Mouse (Mus musculus) large intestine, adult 2 months (tissue): ENCODE data around the gene Adrb1. TPM values are rescaled to one million over a fixed set of nuclear protein-coding genes. Genes with fewer than 3 reads are reported as not detected.
"Not testable (repeated sequence)": the region's sequence is repeated elsewhere in the genome, so short reads cannot be mapped to it uniquely, and the experiment has no call there.

Source experiments
- DNase-seq: peaks from one replicate; pipeline ENCODE4 v3.0.0-alpha.2; 2012; ENCODE audit warnings: low read depth, low spot score
- WGBS: fragments of 180-500 bp; shearing (Covaris S2); methylation state at CpG from one replicate; pipeline ENCODE4 v1.1.7; 2018; 5-methylcytosine and 5-hydroxymethylcytosine counted together
- polyA plus RNA-seq: library from polyadenylated mRNA; depleted of rRNA; stranded (reverse); fragments of >200 nt; gene quantifications from 2 replicates; pipeline ENCODE4 v1.2.3, GENCODE M21; 2012; rRNA removed

Adrb1 gene
- polyA plus RNA-seq, 1 experiment, result 0.93 TPM

GRCm38 (mm10) chr19:56775893-56776718 lies 54.1 kb downstream of the Adrb1 start:
- WGBS, result 6% methylated on average over 18 of the region's 18 CpGs
- DNase-seq, result no peak

GRCm38 (mm10) chr19:56776719-56777382 lies 54.9 kb downstream of the Adrb1 start:
- DNase-seq, result peak; percentile 44
- 13% methylated on average over 16 of the region's 16 CpGs for whole genome bisulfite sequencing

GRCm38 (mm10) chr19:56778532-56778931 lies 56.5 kb downstream of the Adrb1 start:
- 92% methylated on average over 7 of the region's 7 CpGs for WGBS
- not testable (repeated sequence) for DNase-seq

Other genes starting within 250 kb of the Adrb1 start
- gene Dclre1a, start 174.0 kb upstream of the Adrb1 start, polyA plus RNA-seq, result 4.4 and 5.4 TPM in 2 replicates
- 6.7 and 10.0 TPM in 2 replicates for gene Nhlrc2, start 173.9 kb upstream of the Adrb1 start, polyA plus RNA-seq
- 4.1 and 6.1 TPM in 2 replicates for gene Ccdc186, start 100.0 kb downstream of the Adrb1 start, polyA plus RNA-seq
- 0.17 and 0.52 TPM in 2 replicates for gene Tdrd1, start 104.0 kb downstream of the Adrb1 start, polyA plus RNA-seq
- gene Vwa2, start 152.1 kb downstream of the Adrb1 start, polyA plus RNA-seq, result 0.73 and 0.95 TPM in 2 replicates